ENCODE assay signal across 8 mouse cellular contexts in the genomic region with DNA sequence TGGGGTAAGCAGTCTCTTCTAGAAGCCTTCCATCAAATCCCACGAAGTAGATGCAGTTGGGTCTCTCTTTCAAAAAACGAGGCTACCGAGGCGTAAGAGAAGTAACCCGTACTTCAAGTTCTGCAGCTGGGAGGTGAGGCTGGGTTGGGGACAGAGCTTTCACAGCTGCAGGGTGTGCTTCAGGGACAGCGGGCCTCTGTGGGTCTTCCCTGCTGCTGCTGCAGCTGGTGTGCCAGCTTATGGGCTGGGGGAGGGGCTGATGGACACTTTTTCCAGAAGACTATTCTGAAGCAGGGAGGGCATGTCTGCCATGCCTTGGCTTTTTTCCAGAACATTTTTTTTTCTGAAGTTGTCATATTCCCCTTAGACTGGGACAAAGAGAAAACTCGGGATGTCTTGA. TPM values are rescaled to one million over a fixed set of nuclear protein-coding genes. Genes with fewer than 3 reads are reported as not detected.
DNase-seq lines count a peak whose midpoint lies in the region; ATAC-seq and TF ChIP-seq lines count a peak whose summit lies in the region.

No protein-coding gene starts in this region.

- TF ChIP-seq CTCF in kidney, adult 2 months (conservative IDR thresholded peaks at IDR 0.05; ENCODE audit: insufficient read depth, insufficient read length, low read depth, low read length), result no peak
- no peak for TF ChIP-seq CTCF in bone marrow macrophage, adult 2 months (IDR thresholded peaks at IDR 0.05; ENCODE audit: low read depth, low read length)

- no peak for TF ChIP-seq POLR2A in kidney, adult 2 months (IDR thresholded peaks at IDR 0.05; ENCODE audit: low read depth, low read length)
- TF ChIP-seq POLR2A in bone marrow macrophage, adult 2 months (IDR thresholded peaks at IDR 0.05; ENCODE audit: borderline replicate concordance, low read depth, low read length), result no peak

- no peaks in the 10 kb centered on the region for H3K36me3 ChIP-seq in kidney, adult 2 months (ENCODE audit: control insufficient read depth, insufficient read depth, low read length)
- H3K36me3 ChIP-seq in hindbrain, embryonic 11.5 days (ENCODE audit: control insufficient read depth, insufficient read depth, low read length), result no peaks in the 10 kb centered on the region
- peaks cover 14% of the 10 kb centered on the region for H3K36me3 ChIP-seq in midbrain, embryonic 12.5 days

- H3K27ac ChIP-seq in kidney, adult 2 months (ENCODE audit: insufficient read depth, low read depth, low read length), result no peak overlapping the region; the same call in 1 of the 2 replicates
- H3K27ac ChIP-seq in bone marrow macrophage, adult 2 months (ENCODE audit: insufficient read depth, low read depth, low read length), result no peak overlapping the region
- H3K27ac ChIP-seq in hindbrain, embryonic 11.5 days (ENCODE audit: low read depth, low read length), result no peak overlapping the region
- H3K27ac ChIP-seq in midbrain, embryonic 12.5 days (replicated peaks), result no peak overlapping the region

- no peak overlapping the region; the same call in 1 of the 2 replicates for H3K9ac ChIP-seq in hindbrain, embryonic 11.5 days (ENCODE audit: low read depth, low read length)
- peak overlapping the region; percentile 77; the same call in 1 of the 2 replicates for H3K9ac ChIP-seq in midbrain, embryonic 12.5 days (replicated peaks)

- no peak for ATAC-seq in hindbrain, embryonic 11.5 days (ENCODE audit: low FRiP score)
- ATAC-seq in midbrain, embryonic 12.5 days (ENCODE audit: low FRiP score, low read depth), result no peak

- peak overlapping the region; percentile 88 for H3K4me2 ChIP-seq in hindbrain, embryonic 11.5 days (replicated peaks; ENCODE audit: low read depth, low read length)
- H3K4me2 ChIP-seq in midbrain, embryonic 12.5 days (replicated peaks), result peak overlapping the region; percentile 77

- no peak for DNase-seq in kidney, adult 2 months
- no peak for DNase-seq in kidney, postnatal 10 days
- no peak for DNase-seq in hindbrain, embryonic 11.5 days (ENCODE audit: low spot score)
- DNase-seq in ovary, postnatal 10 days (ENCODE audit: low spot score), result no peak
- DNase-seq in ovary, adult 18-20 months (ENCODE audit: low spot score), result no peak
- DNase-seq in right cerebral cortex, postnatal 14 days, result no peak

- H3K9me3 ChIP-seq in hindbrain, embryonic 11.5 days (ENCODE audit: control insufficient read depth, low read length), result no peaks in the 10 kb centered on the region
- no peaks in the 10 kb centered on the region for H3K9me3 ChIP-seq in midbrain, embryonic 12.5 days

- peak overlapping the region; percentile 77 for H3K4me3 ChIP-seq in kidney, adult 2 months (ENCODE audit: insufficient read depth, low read depth, low read length)
- H3K4me3 ChIP-seq in bone marrow macrophage, adult 2 months (ENCODE audit: insufficient read depth, low read length), result peak overlapping the region; percentile 77
- peak overlapping the region; percentile 78 for H3K4me3 ChIP-seq in hindbrain, embryonic 11.5 days (ENCODE audit: low read depth, low read length)
- H3K4me3 ChIP-seq in midbrain, embryonic 12.5 days, result peak overlapping the region; percentile 60

- WGBS in kidney, adult 2 months, result 37% methylated on average over 7 of the region's 7 CpGs
- 56% methylated on average over 7 of the region's 7 CpGs for WGBS in hindbrain, embryonic 11.5 days
- WGBS in midbrain, embryonic 12.5 days, result 56% methylated on average over 7 of the region's 7 CpGs

- peaks cover 9% of the 10 kb centered on the region for H3K4me1 ChIP-seq in kidney, adult 2 months (ENCODE audit: control insufficient read depth, insufficient read depth, low read length)
- H3K4me1 ChIP-seq in bone marrow macrophage, adult 2 months (ENCODE audit: control insufficient read depth, insufficient read depth, low read length), result peaks cover 37% of the 10 kb centered on the region
- peaks cover 3% of the 10 kb centered on the region; the same call in 1 of the 2 replicates for H3K4me1 ChIP-seq in hindbrain, embryonic 11.5 days (replicated peaks; ENCODE audit: control insufficient read depth, insufficient read depth, low read length)
- peaks cover 17% of the 10 kb centered on the region for H3K4me1 ChIP-seq in midbrain, embryonic 12.5 days

- no peaks in the 10 kb centered on the region for H3K27me3 ChIP-seq in kidney, adult 2 months (replicated peaks; ENCODE audit: control insufficient read depth, insufficient read depth, low read length)
- H3K27me3 ChIP-seq in hindbrain, embryonic 11.5 days (ENCODE audit: control insufficient read depth, insufficient read depth, low read length), result no peaks in the 10 kb centered on the region
- no peaks in the 10 kb centered on the region for H3K27me3 ChIP-seq in midbrain, embryonic 12.5 days

RNA-seq across cellular contexts. Expression of a gene that starts 0.9 kb away (rescaled TPM):
- 40.0 and 43.9 TPM in 2 replicates for polyA plus RNA-seq in kidney, adult 2 months (2012; rRNA removed)
- polyA plus RNA-seq in bone marrow macrophage, adult 2 months (2012; ENCODE audit: insufficient read depth, insufficient read length, missing spikeins), result 7.1 and 9.7 TPM in 2 replicates
- 14.6 and 14.8 TPM in 2 replicates for polyA plus RNA-seq in hindbrain, embryonic 11.5 days (2014; fragmentation: Nextera tagmentation; extraction: Ambion mirVana)
- 33.7 and 35.1 TPM in 2 replicates for polyA plus RNA-seq in midbrain, embryonic 12.5 days (2016; fragmentation: Nextera tagmentation; extraction: Ambion mirVana)

RNA-seq across cellular contexts. Expression of a gene that starts 1.0 kb away (rescaled TPM):
- 21.6 and 27.3 TPM in 2 replicates for polyA plus RNA-seq in kidney, adult 2 months (2012; rRNA removed)
- 90.8 and 96.9 TPM in 2 replicates for polyA plus RNA-seq in bone marrow macrophage, adult 2 months (2012; ENCODE audit: insufficient read depth, insufficient read length, missing spikeins)
- 67.5 and 74.6 TPM in 2 replicates for polyA plus RNA-seq in hindbrain, embryonic 11.5 days (2014; fragmentation: Nextera tagmentation; extraction: Ambion mirVana)
- 70.8 and 75.3 TPM in 2 replicates for polyA plus RNA-seq in midbrain, embryonic 12.5 days (2016; fragmentation: Nextera tagmentation; extraction: Ambion mirVana)

RNA-seq across cellular contexts. Expression of a gene that starts 15.3 kb away (rescaled TPM):
- polyA plus RNA-seq in kidney, adult 2 months (2012; rRNA removed), result 40.8 and 45.0 TPM in 2 replicates
- polyA plus RNA-seq in bone marrow macrophage, adult 2 months (2012; ENCODE audit: insufficient read depth, insufficient read length, missing spikeins), result 45.2 and 53.7 TPM in 2 replicates
- 73.7 and 83.5 TPM in 2 replicates for polyA plus RNA-seq in hindbrain, embryonic 11.5 days (2014; fragmentation: Nextera tagmentation; extraction: Ambion mirVana)
- polyA plus RNA-seq in midbrain, embryonic 12.5 days (2016; fragmentation: Nextera tagmentation; extraction: Ambion mirVana), result 87.7 and 92.3 TPM in 2 replicates

RNA-seq across cellular contexts. Expression of a gene that starts 30.3 kb away (rescaled TPM):
- 22.4 and 22.7 TPM in 2 replicates for polyA plus RNA-seq in kidney, adult 2 months (2012; rRNA removed)
- polyA plus RNA-seq in bone marrow macrophage, adult 2 months (2012; ENCODE audit: insufficient read depth, insufficient read length, missing spikeins), result 26.9 and 28.3 TPM in 2 replicates
- polyA plus RNA-seq in hindbrain, embryonic 11.5 days (2014; fragmentation: Nextera tagmentation; extraction: Ambion mirVana), result 18.7 and 21.5 TPM in 2 replicates
- 20.4 and 22.2 TPM in 2 replicates for polyA plus RNA-seq in midbrain, embryonic 12.5 days (2016; fragmentation: Nextera tagmentation; extraction: Ambion mirVana)

RNA-seq across cellular contexts. Expression of a gene that starts 53.4 kb away (rescaled TPM):
- 36.3 and 45.2 TPM in 2 replicates for polyA plus RNA-seq in kidney, adult 2 months (2012; rRNA removed)
- 0.80 and 2.7 TPM in 2 replicates for polyA plus RNA-seq in bone marrow macrophage, adult 2 months (2012; ENCODE audit: insufficient read depth, insufficient read length, missing spikeins)
- polyA plus RNA-seq in hindbrain, embryonic 11.5 days (2014; fragmentation: Nextera tagmentation; extraction: Ambion mirVana), result 5.5 and 5.6 TPM in 2 replicates
- 3.6 and 4.6 TPM in 2 replicates for polyA plus RNA-seq in midbrain, embryonic 12.5 days (2016; fragmentation: Nextera tagmentation; extraction: Ambion mirVana)
